Mouse (Mus musculus) natural killer cell, adult 2 months (primary cell): Measurements from ENCODE around the gene Plcb1.

Experiments
- DNase-seq, 2 experiments: peaks; one replicate each; pipeline ENCODE4 v3.0.0; 2022; ENCODE audit warnings: low spot score in 2 of 2

Plcb1 gene

DNA sequence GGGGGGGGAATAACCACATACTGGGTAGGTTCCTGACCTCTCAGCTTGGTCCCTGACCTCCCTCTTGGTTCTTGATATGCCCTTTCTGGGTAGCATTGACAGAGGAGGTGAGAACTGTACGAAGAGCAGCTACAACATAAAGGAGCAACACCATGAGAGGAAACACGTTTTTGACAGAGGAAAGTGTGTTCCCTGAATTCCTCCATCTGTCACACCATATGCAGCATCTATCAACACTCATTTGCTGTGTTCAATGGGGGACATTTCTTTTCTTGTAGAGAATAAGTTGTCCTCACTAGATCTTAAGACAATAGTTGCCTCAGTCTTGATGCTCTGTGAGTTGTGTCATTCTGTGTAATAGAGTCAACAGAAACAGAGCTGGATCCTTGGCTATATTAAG lies 733.1 kb downstream of the Plcb1 start:
- DNase-seq, result no peak
